Mouse (Mus musculus): Measurements from ENCODE around the gene Pramel4.
"Not testable (repeated sequence)": the region's sequence is repeated elsewhere in the genome, so short reads cannot be mapped to it uniquely, and the experiment has no call there.

The Pramel4 gene

GRCm38 (mm10) chr4:144058826-144059225 is at the start of gene Pramel4:
Gene Pramel4 (plus strand): TSS chr4:144059126.
- DNase-seq (ENCODE audit: low read depth, low spot score), result not testable (repeated sequence)

- DNase-seq (ENCODE audit: low read depth, low spot score), result not testable (repeated sequence)
Measured at GRCm38 (mm10) chr4:144106174-144106573, 47.2 kb downstream of the Pramel4 start, which contains the start of gene Gm13102. Gene Gm13102 (plus strand): TSS chr4:144106474.

Data from ZHBTc4 (cell line).